Mouse (Mus musculus) bone marrow macrophage, adult 2 months (primary cell): ENCODE measurements around the gene Dpf3.

Experiments used
- CTCF ChIP-seq: IDR thresholded peaks from 2 replicates; pipeline ENCODE4 v1.5.1; 2012; ENCODE audit warnings: low read depth, mild to moderate bottlenecking, low read length, moderate library complexity
- POLR2A ChIP-seq: IDR thresholded peaks from 2 replicates; pipeline ENCODE4 v1.6.1; 2012; ENCODE audit warnings: mild to moderate bottlenecking, low read depth, low read length, borderline replicate concordance

DNA sequence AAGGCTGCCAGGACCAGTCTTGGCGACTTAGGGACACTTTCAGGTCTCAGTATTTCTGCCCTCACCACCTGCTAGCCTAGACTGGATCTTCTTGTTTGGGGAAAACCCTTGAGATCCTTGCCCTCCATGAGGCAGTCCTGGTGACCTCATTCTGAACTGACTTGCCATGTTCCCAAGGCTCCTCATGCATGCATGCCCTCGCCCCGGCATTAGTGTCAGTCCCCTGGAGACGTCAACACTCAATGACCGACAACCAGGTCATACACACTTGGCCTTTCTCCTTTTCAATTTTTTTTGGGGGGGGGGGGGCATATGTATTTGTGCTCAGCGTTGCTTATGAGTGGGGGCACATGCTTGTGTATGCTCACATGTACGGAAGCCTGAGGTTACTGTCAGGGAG is 61.8 kb downstream of the Dpf3 start:
- TF ChIP-seq CTCF (no peak), POLR2A (no peak)
